Mouse (Mus musculus): Measurements from ENCODE around the gene Tshz2. TPM values are rescaled to one million over a fixed set of nuclear protein-coding genes. Genes with fewer than 3 reads are reported as not detected.

The Tshz2 gene
- polyA plus RNA-seq, 3 experiments from 2014 or later: 0.15 to 0.53 (median 0.35) TPM

GRCm38 (mm10) chr2:169948139-169948538, 315.3 kb downstream of the Tshz2 start:
- no peak for ATAC-seq

GRCm38 (mm10) chr2:169951041-169951440, 318.2 kb downstream of the Tshz2 start:
- no peak for ATAC-seq

- ATAC-seq: no peak
These were observed 320.2 kb downstream of the Tshz2 start for GRCm38 (mm10) chr2:169952981-169953380.

- peak; percentile 17 for ATAC-seq
These were observed 326.1 kb downstream of the Tshz2 start for GRCm38 (mm10) chr2:169958736-169959573.

GRCm38 (mm10) chr2:169961463-169962230, 328.8 kb downstream of the Tshz2 start:
- ATAC-seq: no peak

GRCm38 (mm10) chr2:169962231-169962600, 329.4 kb downstream of the Tshz2 start:
- ATAC-seq: no peak

- no peak for ATAC-seq
These were observed 330.0 kb downstream of the Tshz2 start for GRCm38 (mm10) chr2:169962776-169963175.

GRCm38 (mm10) chr2:169970481-169970880, 337.7 kb downstream of the Tshz2 start:
- ATAC-seq: no peak

GRCm38 (mm10) chr2:169982925-169983324, 350.1 kb downstream of the Tshz2 start:
- no peak for ATAC-seq

- no peak for ATAC-seq
These were observed 354.4 kb downstream of the Tshz2 start for GRCm38 (mm10) chr2:169987186-169987585.

- ATAC-seq: no peak
These were observed 356.4 kb downstream of the Tshz2 start for GRCm38 (mm10) chr2:169989186-169989585.

GRCm38 (mm10) chr2:169990991-169991390, 358.2 kb downstream of the Tshz2 start:
- ATAC-seq: no peak

- no peak for ATAC-seq
These were observed 363.2 kb downstream of the Tshz2 start for GRCm38 (mm10) chr2:169995987-169996386.

GRCm38 (mm10) chr2:169996501-169997237, 363.9 kb downstream of the Tshz2 start:
- no peak for ATAC-seq

GRCm38 (mm10) chr2:169997276-169998049, 364.6 kb downstream of the Tshz2 start:
- no peak for ATAC-seq

- ATAC-seq: no peak
These were observed 366.1 kb downstream of the Tshz2 start for GRCm38 (mm10) chr2:169998878-169999337.

- ATAC-seq: no peak
These were observed 370.0 kb downstream of the Tshz2 start for GRCm38 (mm10) chr2:170002594-170003504.

GRCm38 (mm10) chr2:170003666-170004065, 370.9 kb downstream of the Tshz2 start:
- no peak for ATAC-seq

- no peak for ATAC-seq
These were observed 374.0 kb downstream of the Tshz2 start for GRCm38 (mm10) chr2:170006829-170007228.

GRCm38 (mm10) chr2:170007426-170007958, 374.7 kb downstream of the Tshz2 start:
- ATAC-seq: no peak

GRCm38 (mm10) chr2:170009729-170010128, 376.9 kb downstream of the Tshz2 start:
- ATAC-seq: no peak
